Mouse (Mus musculus) E14TG2a.4 (cell line): ENCODE measurements around the gene Eif3b.

Source experiments
- CTCF ChIP-seq: conservative IDR thresholded peaks from 2 replicates; pipeline ENCODE4 v1.5.1; 2014; ENCODE audit warnings: low read length
- NANOG ChIP-seq: IDR thresholded peaks from 2 replicates; pipeline ENCODE4 v1.6.1; 2014; ENCODE audit warnings: borderline replicate concordance, low read length, mixed read lengths
- POU5F1 ChIP-seq: IDR thresholded peaks from 2 replicates; pipeline ENCODE4 v1.6.1; 2014; ENCODE audit warnings: low read length, borderline replicate concordance

DNA sequence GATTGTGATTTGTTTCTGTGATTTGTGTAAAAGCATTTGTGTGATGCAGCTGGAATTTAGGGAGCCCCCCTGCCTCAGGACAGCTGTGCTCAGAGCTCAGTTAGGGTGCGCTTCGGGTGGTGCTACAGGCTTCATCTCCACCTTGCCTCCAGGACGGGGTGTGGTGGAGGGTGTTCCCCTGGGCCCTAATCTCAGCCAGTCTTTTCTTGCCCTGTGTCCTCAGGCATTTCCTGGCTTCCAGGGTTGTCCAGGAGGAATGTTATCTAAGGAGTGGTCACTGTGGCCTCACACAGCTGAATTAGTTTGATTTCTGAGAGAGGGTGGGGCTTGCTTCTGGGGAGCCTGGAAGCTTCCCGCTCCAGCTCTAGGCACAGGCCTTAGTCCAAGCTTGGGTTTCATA, 24.9 kb downstream of the Eif3b start:
- no peak for TF ChIP-seq CTCF
- TF ChIP-seq NANOG, result no peak
- no peak for TF ChIP-seq POU5F1
